Mouse (Mus musculus) kidney, adult 8-10 months (tissue): Measurements from ENCODE around the gene Klrc2.
"Not testable (repeated sequence)": the region's sequence is repeated elsewhere in the genome, so short reads cannot be mapped to it uniquely, and the experiment has no call there.

Source experiments
- DNase-seq, 2 experiments: peaks; one replicate each; pipeline ENCODE4 v3.0.0; 2022

The Klrc2 gene

GRCm38 (mm10) chr6:129660589-129660988 lies at the start of gene Klrc2:
Klrc2 (minus strand) TSS chr6:129660689.
- DNase-seq = not testable (repeated sequence)

- DNase-seq = not testable (repeated sequence)
Measured at GRCm38 (mm10) chr6:129691436-129691835, 30.9 kb upstream of the Klrc2 start.

GRCm38 (mm10) chr6:129680379-129680778 lies 19.9 kb upstream of the Klrc2 start:
- DNase-seq = no peak

- no peak for DNase-seq
Measured at GRCm38 (mm10) chr6:129678873-129679272, 18.4 kb upstream of the Klrc2 start, which contains the start of gene Klrc1. Klrc1 (minus strand) TSS chr6:129678973.

- not testable (repeated sequence) for DNase-seq
Measured at GRCm38 (mm10) chr6:129661301-129661700, 812 bp upstream of the Klrc2 start.

GRCm38 (mm10) chr6:129644054-129644453 lies 16.4 kb downstream of the Klrc2 start:
- not testable (repeated sequence) for DNase-seq

GRCm38 (mm10) chr6:129643237-129643636 lies 17.3 kb downstream of the Klrc2 start, which contains the start of gene Klrc3:
Klrc3 (minus strand) TSS chr6:129643337.
- DNase-seq = not testable (repeated sequence)

GRCm38 (mm10) chr6:129631046-129631445 lies 29.4 kb downstream of the Klrc2 start:
- DNase-seq = not testable (repeated sequence)

GRCm38 (mm10) chr6:129623735-129624134 lies 36.8 kb downstream of the Klrc2 start, which contains the start of gene Klrk1:
Klrk1 (minus strand) TSS chr6:129623864.
- no peak for DNase-seq

GRCm38 (mm10) chr6:129608372-129608771 lies 52.1 kb downstream of the Klrc2 start:
- DNase-seq = no peak
